Mouse (Mus musculus): Measurements from ENCODE around the gene Pm20d1. TPM values are rescaled to one million over a fixed set of nuclear protein-coding genes. Genes with fewer than 3 reads are reported as not detected.

The Pm20d1 gene
- total RNA-seq (2015) (0.07 TPM in 1 of 2 replicates, not detected in the other), total RNA-seq (2017) (not detected in 2 replicates)

DNA sequence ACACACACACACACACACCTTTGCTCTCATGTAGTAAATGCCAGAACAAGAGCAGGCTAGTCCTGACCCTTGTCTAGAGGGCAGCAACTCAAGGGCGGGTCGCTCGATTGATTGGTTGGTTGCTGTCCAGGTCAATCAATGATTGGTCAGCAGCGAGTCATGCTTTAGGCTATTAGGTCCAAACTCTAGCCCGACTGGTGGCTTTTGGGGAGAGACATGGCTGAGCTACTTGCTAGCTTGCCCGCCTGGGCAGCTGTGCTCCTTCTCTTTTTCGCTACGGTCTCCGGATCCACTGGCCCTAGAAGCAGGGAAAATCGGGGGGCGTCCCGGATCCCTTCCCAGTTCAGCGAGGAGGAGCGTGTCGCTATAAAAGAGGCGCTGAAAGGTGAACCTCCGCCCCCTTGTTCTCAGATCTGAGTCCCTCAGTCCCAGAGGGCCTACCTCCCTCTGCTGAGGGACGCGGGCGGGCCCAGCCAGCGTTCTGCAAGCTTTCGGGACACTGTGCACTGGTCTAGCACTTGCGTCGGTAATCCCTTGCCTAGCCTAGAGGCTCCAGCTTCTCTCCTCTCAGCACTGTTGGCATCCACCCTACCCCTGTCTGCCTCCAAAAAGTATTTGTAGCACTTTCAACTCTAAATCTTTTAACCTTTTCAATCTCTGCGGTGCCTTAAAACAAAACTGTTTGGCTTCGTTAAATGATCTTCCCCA, at the start of gene Pm20d1:
TSS of gene Pm20d1 (plus strand) at position 180 of the 708 bp plus-strand sequence.
- 0 out of 2 replicates have a peak, but pooled peaks have one; percentile 15 for ATAC-seq (ENCODE audit: poor library complexity, severe bottlenecking)

DNA sequence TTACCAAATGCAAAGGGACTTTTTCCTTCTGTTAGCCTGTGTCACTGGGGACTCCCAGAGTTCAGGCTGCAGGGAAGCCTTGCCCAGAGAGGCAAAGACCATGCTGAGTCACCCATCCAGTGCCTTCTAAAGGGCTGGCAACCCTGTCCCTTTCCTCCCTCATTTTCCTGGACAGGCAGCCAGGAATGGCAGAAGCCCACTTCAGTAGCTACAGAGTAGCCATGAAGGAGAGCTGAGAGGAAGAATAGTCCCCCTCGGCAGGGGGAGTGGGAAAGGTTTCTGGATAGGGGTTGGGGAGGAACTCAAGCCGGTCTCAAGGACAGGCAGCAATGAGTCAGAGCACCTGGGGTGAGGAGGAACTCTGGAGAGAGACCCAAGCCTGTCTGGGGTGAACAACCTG, 49.4 kb upstream of the Pm20d1 start:
- ATAC-seq (ENCODE audit: poor library complexity, severe bottlenecking): no peak

DNA sequence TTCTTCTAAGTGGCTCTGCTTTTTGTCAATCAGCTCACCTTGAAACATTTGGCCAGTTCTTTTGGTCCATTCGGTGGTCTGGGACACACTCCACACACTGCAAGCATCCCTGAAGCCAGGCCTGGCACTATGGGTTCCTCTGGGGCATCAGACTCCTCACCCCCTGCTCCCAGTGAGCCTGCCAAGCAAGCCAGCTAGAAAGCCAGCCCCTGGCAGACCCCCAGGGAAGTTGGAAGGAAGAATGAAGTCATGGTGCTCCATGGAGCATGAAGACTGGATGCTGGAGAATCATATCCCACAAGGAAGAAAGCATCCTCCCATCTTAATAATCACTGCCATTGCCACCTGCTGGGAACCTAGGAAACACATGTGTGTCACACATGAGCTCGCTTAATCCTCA, 48.5 kb upstream of the Pm20d1 start:
- ATAC-seq (ENCODE audit: poor library complexity, severe bottlenecking): no peak

DNA sequence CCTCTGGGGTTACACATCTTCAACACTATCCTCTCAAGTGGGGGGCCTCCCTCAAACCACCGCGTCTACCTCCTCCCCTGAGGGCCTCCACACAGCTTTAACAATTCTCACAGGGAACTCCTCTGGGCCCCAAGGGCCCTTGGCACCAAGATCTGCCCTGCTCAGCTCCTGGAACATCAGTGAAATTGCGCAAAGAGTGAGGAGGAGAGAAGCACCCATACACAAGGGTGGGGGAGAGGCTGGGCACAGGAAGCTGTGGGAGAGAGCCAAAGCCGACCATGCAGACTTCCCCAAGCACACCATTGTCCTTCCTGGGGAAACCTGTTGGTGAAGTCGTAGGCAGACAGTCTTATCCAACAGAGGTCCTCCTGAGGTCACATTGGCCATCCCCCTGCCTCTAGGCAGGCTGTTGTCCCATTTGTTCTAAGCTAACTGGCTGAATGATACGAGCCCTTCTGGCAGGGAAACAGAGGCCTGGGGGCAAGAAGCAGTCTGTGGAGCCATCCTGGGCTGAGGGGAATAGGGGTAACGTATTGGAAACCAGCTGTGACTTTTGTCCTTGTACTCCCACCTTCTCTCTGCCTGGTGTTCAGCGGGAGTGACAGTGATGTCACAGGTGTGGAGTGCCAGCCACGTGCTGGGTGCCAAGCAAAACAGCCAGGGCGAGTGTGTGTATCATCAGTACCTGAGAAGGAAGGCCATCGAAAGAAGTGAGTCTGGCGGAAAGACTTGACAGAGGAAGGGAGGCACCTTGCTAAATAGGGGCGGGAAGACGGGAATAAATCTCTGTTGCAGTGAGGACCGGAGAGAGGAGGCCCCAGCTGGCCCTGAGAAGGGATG, 47.3 kb upstream of the Pm20d1 start:
- peak; percentile 32; the same call in 1 of the 2 replicates for ATAC-seq (ENCODE audit: poor library complexity, severe bottlenecking)

DNA sequence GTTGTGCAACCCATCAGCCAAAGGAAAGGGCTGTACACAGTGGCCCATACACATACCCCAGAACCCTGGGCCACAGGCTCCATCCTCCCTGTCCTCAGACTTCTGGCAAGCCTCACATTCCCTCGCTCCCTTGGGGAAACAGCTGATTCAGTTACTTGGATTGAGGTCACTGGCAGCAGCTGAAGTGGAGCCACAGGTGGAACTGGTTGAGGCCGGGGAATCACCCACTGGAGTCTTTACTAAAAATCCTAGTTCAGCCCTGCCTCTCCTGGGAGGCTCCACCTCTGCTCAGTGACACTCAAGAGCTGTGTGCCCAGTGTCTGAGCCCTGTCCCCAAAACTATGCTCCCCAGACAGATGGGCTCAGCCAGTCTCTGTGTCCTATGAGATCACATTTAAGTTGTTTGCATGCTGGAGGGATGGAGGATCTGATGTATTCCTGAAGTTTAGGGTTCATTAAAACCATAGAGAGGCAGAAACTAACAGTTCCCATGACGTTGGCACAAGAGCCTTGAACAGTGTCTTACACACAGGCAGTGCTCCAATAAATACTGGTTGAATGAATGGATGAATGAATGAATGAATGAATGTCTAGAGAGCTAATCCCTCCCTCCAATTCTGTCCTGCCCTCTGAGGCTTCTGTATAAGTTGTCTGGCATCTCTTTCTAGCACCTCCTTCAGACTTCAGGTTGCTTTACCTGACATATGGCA, 45.8 kb upstream of the Pm20d1 start:
- no peak for ATAC-seq (ENCODE audit: poor library complexity, severe bottlenecking)

DNA sequence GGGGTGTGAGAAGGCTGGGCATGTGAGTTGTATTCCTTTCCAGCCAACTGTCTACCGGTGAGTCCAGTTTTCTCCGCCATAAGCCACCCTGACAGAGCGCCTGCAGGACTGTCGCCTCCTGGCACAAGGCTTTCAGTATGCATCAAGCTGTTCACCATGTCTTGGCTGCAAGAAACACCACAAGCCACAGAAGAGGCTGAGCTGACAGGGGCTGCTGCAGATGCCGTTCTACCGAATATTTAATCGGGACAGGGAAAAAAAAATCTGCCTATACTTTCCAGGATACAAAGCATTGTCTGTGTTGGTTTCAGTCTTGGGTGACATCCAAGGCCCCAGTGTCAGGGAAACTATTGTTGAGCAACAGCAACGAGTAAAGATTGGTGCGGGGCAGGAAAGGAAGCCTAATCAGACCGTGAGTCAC, 45.3 kb upstream of the Pm20d1 start:
- no peak for ATAC-seq (ENCODE audit: poor library complexity, severe bottlenecking)

DNA sequence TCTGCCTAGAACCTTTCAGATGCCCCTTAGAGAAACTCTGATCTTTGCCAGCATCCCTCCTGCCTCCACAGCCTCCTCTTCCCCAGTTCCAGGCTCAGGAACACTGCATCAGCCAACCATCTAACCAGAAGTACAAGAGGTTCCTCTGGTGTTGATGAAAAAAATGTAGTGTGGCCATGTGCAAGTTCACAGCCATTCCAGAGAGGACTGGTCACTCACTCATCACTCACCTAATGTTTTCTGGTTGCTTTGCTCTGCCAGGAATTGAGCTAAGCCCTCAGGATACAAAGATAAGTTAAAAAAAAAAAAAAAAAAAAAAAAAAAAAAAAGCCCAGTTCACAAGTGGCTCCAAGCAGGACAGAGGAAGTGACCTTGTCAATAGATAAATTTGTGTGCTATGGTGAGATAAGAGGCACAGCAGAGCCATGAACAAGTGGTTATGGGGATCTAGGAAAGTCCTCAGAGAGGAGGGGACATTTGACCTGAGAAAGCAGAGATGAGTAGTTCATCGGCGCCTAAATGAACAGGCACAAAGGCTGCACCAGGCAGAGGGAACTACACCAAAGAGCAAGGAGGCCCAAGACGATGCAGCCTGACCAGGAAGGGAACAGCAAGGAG, 42.9 kb upstream of the Pm20d1 start:
- ATAC-seq (ENCODE audit: poor library complexity, severe bottlenecking): peak; percentile 34

DNA sequence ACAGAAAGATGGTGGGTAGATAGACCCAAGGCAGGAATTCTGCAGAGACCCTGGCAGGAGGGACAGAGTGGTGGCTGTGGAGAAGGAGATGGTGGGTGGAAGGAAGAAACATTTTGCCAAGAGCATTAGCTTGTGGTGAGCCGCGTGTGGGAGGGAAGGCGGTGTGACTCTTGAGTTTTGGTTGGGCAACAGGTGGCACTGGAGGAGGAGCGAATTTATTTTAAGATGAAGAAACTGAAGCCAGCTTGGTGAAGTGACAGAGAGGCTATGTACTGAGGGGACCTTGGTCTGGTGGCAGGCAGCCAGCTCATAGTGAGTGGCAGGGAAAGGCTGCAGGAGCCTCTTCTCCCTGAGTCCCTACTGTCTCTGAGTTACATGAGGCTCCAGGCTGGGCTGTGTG, 42.3 kb upstream of the Pm20d1 start:
- ATAC-seq (ENCODE audit: poor library complexity, severe bottlenecking): peak; percentile 74

DNA sequence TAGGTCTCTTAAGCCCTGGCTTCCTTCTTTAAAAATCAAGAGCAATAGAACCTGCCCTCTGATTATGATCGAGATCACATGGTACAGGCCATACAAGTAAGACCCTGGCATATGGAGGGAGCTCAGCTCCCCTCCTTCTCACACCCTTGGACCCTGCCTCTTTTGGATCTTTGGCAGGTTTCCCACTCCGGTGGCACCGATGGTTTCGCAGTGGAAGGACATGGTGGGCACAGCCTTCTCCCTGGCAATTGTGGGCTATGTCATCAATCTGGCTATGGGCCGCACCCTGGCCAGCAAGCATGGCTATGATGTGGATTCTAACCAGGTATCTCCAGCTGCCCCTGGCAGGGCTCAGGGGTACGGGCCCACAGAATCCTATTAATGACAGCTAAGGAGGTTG, 40.0 kb upstream of the Pm20d1 start:
- no peak for ATAC-seq (ENCODE audit: poor library complexity, severe bottlenecking)

DNA sequence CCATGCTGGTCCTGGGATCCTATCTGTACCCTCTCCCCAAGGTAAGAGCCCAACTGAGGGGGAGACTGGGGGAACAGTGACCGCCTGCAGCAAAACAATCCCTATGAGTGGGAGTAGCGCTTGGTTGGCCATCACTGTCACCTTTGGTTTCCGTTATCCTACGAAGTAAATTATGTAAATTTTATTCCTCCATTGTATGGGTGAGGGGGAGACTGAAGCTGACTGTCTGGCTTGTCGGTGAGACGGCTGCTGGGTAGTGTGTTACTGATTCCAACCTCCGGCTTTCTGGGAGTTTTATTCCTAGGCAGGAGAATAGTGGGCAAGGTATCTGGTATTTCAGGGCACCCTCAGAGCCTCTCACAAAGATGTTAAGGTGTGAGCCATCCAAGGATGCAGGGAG, 38.4 kb upstream of the Pm20d1 start:
- ATAC-seq (ENCODE audit: poor library complexity, severe bottlenecking): no peak

DNA sequence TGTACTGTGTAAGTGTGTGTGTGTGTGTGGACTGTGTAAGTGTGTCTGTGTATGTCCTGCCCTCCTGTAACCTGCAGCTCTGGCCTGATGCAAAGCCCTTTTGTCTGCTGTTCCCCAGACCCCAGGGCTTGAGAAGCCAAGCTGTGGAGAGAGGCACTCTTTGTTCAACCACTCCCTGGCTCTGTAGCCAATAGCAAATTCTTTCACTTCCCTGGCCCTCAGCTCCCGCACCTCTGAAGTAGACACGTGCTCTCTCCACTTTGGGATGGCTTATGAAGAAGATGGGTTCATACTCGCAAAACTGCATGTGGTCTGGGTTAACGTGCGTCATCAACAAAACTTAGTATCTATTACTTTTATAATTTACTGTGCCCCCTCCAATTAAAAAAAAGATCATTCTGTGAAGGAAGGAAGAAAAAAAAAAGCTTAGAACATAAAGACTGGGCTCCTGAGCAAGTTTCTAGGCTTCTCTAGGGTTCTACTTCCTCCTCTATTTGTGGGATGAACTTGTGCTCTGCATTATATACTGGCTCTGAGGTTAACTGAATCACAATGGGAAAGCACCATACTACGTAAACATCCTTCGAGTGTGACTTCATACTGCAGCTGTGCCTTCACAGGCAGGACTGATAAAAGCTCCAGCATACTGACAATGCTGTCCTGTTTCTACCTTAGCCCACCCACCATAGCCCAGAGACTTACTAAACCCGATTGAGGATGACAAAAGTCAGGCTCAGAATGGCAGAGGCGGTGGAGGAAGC, 37.3 kb upstream of the Pm20d1 start:
- no peak for ATAC-seq (ENCODE audit: poor library complexity, severe bottlenecking)

DNA sequence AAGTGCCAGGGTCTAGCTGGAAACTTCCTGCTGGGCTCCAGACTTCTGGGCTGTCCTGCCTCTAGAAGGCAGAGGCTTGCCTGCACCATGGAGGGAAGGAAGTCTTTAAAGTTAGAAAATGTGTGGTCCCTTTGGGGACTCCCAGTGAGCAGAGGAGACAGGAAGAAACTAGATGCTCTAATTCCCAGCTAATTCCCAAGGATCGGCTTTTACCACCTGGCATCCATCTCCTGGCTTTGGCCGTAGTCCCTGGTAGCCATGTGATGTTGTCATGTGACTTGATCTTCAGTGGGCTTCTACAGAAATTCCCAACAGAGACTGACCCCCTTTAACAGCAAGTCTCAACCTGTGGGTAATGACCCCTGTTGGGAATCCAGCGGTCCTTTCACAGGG, 36.8 kb upstream of the Pm20d1 start:
- ATAC-seq (ENCODE audit: poor library complexity, severe bottlenecking): no peak

DNA sequence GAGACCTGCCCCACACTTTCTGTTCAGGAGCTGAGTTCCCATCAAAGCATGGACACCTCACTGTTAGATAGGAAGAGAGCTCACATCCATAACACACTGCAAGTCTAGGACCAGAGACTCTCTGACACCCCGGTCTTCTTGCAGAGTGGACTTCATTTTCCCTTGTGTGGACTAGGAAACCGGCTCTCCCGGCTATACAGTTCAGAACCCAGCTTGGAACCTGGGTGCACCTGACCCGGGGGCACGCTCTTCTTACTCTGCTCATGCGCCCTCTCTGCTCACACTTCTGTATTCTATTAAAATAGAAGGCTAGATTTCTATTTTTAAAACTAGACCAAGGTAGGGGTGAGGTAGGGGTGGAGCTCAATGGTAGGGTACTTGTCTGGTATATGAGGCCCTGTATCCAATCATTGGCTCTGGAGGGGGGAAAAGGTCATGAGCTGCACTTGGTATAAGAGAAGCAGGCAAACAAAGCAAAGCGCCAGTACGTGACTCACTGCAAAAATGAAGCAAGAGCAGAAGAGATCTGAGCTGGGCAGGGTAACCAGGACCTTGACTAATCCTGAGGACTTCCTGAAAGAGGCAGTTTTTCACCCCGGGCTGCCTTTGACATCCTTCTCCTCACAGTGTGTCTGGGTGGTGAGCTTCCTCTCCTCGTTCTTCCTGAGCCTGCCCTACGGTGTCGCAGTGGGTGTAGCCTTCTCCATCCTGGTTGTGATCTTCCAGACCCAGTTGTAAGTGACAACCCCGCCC, 35.9 kb upstream of the Pm20d1 start:
- peak; percentile 71 for ATAC-seq (ENCODE audit: poor library complexity, severe bottlenecking)

DNA sequence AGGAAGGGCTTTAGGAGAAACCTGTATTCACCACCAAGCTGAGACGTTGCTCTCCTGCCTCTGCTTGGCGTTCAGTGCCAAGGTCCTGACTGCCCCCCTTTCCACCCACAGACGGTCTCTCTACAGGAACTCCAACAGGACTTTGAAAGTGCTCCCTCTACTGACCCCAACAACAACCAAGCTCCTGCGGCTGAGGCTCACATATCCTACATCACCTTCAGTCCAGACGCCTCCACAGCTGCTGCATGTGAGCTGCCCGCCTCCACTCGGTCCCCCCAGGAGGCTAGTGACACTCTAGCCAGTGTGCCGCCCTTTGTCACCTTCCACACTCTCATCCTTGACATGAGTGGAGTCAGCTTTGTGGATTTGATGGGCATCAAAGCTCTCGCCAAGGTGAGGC, 33.5 kb upstream of the Pm20d1 start:
- no peak for ATAC-seq (ENCODE audit: poor library complexity, severe bottlenecking)

DNA sequence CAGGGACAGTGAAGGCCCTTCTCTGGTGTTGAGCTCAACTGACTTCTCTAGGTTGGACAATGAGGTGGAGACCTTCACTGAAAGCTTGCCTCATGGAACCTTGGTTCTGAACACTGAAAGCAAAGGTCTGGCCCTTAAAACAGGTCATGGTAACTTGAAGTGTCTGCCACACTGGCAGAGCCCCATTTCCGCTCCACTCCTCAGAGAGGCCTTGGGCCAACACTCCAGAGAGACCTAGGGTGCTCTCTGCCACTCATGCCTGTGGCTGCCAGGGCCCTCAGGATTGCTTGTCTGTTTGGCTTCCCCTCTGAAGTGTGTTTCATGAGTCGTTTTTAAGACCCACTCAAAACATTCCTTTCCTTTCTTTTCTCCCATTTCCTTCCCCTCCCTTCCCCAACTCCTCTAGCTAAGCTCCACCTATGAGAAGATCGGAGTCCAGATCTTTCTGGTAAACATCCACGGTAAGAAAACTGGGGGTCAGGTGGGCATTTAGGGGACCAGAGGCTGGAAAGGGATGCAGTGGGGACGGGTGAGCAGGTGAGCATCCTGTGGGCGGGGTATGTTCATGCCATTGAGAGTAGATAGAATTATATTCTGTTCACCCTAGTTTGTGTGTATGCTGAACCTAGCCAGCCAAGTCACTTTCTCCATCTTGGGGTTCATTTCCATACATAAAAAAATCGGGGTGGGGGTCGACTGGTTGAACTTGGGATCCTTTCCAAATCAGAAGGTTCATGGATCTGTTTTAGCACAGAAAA, 32.4 kb upstream of the Pm20d1 start:
- no peak for ATAC-seq (ENCODE audit: poor library complexity, severe bottlenecking)

DNA sequence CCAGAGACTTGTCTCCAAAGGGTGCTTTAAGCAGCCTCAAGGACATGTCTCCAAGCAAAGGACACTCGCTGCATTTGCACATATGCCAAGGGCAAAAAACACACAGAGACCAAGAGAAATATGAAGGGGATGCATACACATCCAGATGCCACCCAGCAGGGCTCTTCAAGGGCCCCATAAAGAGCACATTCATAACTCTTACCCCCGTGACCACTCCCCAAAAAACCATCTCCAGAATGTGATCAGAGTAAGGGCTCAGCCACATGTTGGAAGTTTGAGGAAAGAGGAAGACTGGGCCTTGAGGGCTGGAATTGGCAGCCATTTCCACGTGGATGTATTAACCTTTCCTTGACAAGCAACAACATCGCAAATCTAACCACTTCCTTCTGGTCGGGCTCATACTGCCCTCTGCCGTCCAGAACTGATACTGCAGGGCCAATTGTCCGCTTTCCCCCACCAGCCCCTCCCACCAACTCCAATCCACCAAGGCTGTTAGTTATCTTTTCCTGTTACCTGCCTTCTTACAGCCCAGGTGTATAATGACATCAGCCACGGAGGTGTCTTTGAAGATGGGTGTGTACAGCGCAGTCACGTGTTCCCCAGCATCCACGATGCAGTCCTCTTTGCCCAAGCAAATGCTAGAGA, 31.7 kb upstream of the Pm20d1 start:
- peak; percentile 79 for ATAC-seq (ENCODE audit: poor library complexity, severe bottlenecking)

DNA sequence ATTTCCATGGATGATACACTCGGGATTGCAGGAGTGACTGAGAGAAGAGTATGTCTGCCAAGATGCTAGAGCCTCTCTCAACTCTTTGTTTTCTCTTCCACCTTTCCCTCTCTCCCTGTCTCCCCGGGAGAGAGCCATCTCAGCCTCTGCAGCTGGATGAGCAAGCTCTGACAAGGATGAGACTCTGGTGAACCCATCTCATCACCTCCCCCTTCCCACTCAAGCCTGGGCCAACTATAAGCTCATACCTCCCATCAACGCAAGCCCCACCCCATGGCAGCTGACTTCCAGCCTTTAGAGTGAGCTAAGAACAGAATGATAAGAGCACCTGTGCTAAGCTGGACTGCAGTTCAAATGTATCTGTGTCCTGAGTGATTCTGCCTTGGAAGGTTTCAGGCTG, 27.9 kb upstream of the Pm20d1 start:
- ATAC-seq (ENCODE audit: poor library complexity, severe bottlenecking): no peak

DNA sequence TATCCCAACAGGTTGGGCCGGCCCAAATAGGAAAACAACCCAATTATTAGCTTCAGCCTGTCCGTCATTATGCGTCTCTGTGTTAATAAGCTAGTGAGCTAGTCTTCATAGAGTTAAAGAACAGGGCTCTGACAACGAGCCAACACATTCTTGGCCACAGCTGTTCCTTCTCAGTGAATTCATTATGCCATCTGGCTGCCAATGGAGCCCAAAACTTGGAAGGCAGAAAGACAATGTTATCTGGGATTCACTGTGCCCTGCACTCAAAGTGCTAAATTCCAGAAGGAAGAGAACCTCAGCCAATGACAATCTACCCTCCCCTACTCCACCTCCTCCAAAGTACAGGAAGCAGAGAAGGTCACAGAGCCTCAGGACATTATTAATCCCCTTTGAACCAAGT, 26.5 kb upstream of the Pm20d1 start:
- ATAC-seq (ENCODE audit: poor library complexity, severe bottlenecking): no peak

Data from megakaryocyte, adult 5-6 weeks (primary cell).